Mouse (Mus musculus) 3T3-L1 (cell line): ENCODE measurements around the gene Morf4l1.
A peak's percentile ranks its signal among the peaks of the same experiment; 100 is the strongest.
"Not testable (repeated sequence)": the region's sequence is repeated elsewhere in the genome, so short reads cannot be mapped to it uniquely, and the experiment has no call there.

Experiments
- DNase-seq: peaks from one replicate; pipeline ENCODE4 v3.0.0-alpha.2; 2015; ENCODE audit warnings: low read depth, low spot score

Gene Morf4l1

DNA sequence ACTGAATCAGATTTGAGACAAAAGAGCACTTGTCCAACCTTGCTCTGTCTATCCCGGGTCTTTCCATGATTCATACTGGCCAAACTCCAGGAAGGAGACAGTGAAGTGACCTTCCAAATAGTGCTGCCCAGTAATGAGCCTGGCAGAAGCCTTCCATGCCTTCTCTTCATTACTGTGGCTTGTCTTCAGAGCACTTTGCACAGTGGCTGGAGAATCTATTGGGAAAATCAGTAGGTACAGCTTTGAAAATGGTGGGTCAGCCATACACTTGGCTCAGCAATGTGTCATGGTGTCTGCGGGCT, 54.0 kb downstream of the Morf4l1 start:
- DNase-seq, result peak; percentile 39

- DNase-seq, result no peak
Observed at GRCm38 (mm10) chr9:90059828-90060573, 54.6 kb downstream of the Morf4l1 start.

- no peak for DNase-seq
Observed at GRCm38 (mm10) chr9:90056716-90057115, 57.9 kb downstream of the Morf4l1 start.

DNA sequence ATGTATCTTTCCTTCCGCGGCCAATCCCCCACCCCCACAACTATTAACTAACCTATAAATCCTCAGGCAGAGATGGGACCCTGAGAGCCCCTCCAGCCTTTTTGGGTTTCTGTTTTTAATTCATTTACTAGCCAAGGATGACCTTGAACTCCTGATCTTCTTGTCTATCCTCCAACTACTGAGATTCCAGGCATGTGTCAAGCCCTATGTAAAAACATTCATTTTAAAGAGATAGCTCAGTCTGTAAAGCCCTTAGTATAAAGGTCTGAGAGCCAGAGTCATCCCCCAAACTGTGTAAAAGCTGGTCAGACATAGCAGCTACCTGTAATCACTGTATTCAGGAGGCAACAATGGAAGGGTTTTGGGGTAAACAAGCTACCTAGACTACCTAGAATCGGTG, 58.7 kb downstream of the Morf4l1 start:
- no peak for DNase-seq

GRCm38 (mm10) chr9:90055409-90055808, 59.2 kb downstream of the Morf4l1 start:
- no peak for DNase-seq

- no peak for DNase-seq
Observed at GRCm38 (mm10) chr9:90054371-90055145, 60.0 kb downstream of the Morf4l1 start.

DNA sequence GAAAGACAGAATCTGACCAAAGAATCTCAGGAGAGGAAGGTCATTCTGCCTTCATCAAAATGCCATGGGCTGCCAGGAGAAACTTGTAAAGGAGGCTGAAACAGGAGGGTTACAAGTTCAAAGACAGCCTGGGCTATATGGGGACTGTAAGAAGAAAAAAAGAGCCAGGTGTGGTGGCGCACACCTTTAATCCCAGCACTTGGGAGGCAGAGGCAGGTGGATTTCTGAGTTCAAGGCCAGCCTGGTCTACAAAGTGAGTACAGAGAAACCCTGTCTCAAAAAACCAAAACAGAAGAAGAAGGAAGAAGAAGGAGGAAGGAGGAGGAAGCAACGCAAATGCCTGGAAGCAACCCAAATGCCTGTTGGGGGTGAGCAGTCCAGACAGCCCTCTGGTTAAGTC, 60.7 kb downstream of the Morf4l1 start, which contains the start of gene Ctsh:
Ctsh (plus strand) TSS at position 301 of the 400 bp plus-strand sequence.
- no peak for DNase-seq

DNA sequence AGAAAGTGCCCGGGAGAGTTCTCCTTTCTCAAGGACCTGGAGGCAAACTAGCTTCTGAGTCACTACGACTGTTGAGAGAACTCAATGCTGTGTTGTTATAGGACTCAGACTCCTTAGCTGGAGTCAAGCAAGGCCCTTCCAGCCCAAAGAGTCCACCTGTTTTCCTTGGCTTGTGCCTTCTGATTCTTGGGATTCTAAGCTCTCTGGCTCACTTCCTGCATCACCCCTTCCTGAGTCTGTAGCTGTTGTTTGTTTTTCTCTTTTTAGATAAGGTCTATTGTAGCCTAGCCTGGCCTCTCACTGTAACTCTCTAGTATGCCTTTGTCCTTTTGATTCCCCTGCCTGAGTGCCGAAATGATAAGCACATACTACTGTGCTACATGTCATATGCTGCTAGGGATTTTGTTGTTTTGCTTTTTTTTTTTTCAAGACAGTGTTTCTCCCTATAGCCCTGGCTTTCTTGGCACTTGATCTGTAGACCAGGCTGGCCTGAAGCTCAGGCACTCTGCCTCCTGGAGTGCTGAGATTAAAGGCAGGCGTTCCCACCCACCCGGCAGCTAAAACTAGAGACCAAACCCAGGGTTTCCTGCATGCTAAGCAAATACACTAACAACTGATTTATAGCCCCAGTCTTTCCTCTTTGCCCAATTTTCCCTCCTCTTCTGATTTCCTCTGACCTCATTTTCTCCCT, 66.5 kb downstream of the Morf4l1 start:
- DNase-seq, result no peak

DNA sequence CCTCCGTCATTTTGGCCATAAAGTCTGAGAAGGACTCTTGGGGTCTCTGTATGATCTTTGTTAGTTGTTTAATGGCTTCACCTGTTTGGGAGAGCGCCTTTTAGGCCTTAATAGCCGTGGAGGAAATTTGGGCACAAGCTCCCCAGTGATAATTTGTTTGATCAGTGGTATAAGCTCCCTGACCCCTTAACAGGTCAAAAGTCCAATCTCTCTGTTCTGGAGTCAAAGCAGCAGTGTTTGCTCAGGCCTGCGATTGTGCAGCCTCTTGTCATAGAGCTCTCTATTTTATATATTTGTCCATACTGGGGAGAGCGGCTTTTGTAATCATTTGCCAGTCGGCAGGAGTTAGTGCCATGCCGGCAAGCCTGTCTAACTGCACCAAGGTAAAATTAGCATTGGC, 69.4 kb downstream of the Morf4l1 start:
- no peak for DNase-seq

DNA sequence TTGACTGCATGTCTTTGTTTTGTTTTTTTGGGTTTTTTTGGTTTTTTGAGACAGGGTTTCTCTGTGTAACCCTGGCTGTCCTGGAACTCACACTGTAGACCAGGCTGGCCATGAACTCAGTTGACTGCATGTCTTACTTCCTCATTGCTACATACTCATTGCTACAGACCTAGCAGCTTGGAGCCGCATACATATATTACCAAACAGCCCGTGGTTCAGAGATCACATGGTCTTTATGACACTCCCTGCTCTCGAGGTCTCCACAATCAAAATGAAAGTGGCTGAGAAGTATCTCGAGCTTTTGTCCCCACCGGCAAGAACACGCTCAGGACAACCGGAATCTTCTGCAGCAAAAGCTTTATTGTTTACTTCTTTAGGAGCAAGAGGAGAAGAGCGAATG, 71.7 kb downstream of the Morf4l1 start:
- not testable (repeated sequence) for DNase-seq
